Mouse (Mus musculus): ENCODE results near the gene Zcchc24. TPM values are rescaled to one million over a fixed set of nuclear protein-coding genes. Genes with fewer than 3 reads are reported as not detected.

The Zcchc24 gene
- polyA plus RNA-seq, 1 experiment from 2014 or later = 6.6 TPM

DNA sequence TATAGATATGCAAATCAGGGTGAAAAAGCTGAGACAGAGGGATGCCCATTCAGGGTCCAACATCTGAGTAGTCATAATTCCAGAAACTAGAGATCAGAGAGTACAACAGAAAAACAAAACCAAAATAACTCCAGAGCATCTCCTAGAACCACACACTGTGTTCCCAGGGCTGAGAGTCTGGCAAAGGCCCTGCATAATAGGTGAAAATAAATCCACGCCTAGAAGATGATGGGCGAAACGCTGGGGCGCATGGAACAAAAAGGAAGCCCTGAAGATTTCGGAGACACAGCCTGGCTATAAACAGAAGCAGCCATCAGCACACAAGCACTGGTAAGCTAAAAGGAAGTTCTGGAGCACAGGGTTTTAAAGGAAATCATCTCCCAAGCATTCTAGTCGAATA, 26.2 kb upstream of the Zcchc24 start:
- H3K4me3 ChIP-seq = no peak overlapping the region
- H3K4me1 ChIP-seq = peaks cover 2% of the 10 kb centered on the region; the same call in 1 of the 2 replicates
- H3K27ac ChIP-seq = no peak overlapping the region
- 0 out of 2 replicates have a peak, but pooled peaks cover 5% of the 10 kb centered on the region for H3K27me3 ChIP-seq
- 78% methylated on average over 6 of the region's 6 CpGs for WGBS
- no peak for ATAC-seq
- H3K36me3 ChIP-seq (ENCODE audit: poor library complexity, severe bottlenecking) = no peaks in the 10 kb centered on the region
- no peaks in the 10 kb centered on the region for H3K9me3 ChIP-seq (replicated peaks)
- H3K9ac ChIP-seq = no peak overlapping the region
- no peak overlapping the region for H3K4me2 ChIP-seq

DNA sequence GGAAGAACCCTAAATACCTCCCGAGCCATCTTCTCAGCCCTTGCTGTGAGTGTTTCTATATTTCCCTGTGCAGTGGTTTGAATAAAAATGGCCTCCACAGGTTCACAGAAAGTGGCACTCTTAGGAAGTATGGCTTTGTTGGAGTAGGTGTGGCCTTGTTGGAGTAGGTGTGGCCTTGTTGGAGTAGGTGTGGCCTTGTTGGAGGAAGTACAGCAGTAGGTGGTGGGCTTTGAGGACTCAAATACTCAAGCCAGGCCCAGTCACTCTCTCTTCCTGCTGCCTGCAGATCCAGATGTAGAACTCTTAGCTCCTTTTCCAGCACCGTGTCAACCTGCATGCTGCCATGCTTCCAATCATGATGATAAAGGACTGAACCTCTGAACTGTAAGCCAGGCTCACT, 25.5 kb upstream of the Zcchc24 start:
- Histone ChIP-seq H3K36me3 (ENCODE audit: poor library complexity, severe bottlenecking) (no peaks in the 10 kb centered on the region), H3K4me2 (no peak overlapping the region)
- ATAC-seq = no peak

DNA sequence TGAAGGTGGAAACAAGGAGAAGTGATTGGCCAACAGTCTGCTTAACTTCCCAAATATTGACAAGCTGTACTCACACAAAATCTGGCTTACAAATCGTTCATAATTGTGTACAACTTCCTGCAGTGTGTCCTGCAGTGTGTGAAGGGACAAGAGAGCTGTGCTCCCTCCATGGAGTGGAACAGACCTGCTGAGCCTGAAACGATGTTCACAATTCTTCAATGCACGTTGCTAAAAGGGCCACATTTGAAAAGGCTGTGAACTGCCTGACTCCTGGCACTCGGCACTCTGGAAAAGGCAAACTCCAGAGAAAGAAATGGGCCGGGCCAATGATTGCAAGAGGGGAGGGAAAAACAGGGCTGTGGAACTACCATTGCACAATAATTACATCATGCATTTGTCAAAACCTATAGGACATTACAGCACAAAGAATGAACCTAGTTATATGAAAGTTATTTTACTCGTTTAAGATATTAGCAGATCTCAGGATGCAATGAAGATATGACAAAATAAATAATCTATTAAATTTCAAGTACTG, 22.0 kb upstream of the Zcchc24 start:
- Histone ChIP-seq H3K4me2 (no peak overlapping the region), H3K9ac (no peak overlapping the region), H3K27ac (no peak overlapping the region), H3K4me1 (peaks cover 1% of the 10 kb centered on the region; the same call in 1 of the 2 replicates), H3K27me3 (no peaks in the 10 kb centered on the region), H3K4me3 (no peak overlapping the region), H3K9me3 (replicated peaks) (no peaks in the 10 kb centered on the region), H3K36me3 (ENCODE audit: poor library complexity, severe bottlenecking) (no peaks in the 10 kb centered on the region)
- no peak for ATAC-seq
- 45% methylated on average over 6 of the region's 6 CpGs for WGBS

More for the DNA sequence above, 25.5 kb upstream of the Zcchc24 start:
- peaks cover 2% of the 10 kb centered on the region; the same call in 1 of the 2 replicates for H3K4me1 ChIP-seq
- H3K9me3 ChIP-seq (replicated peaks) = no peaks in the 10 kb centered on the region
- WGBS = 96% methylated on average over 2 of the region's 2 CpGs
- no peak overlapping the region for H3K9ac ChIP-seq
- H3K4me3 ChIP-seq = no peak overlapping the region
- H3K27ac ChIP-seq = no peak overlapping the region
- H3K27me3 ChIP-seq = 0 out of 2 replicates have a peak, but pooled peaks cover 2% of the 10 kb centered on the region

DNA sequence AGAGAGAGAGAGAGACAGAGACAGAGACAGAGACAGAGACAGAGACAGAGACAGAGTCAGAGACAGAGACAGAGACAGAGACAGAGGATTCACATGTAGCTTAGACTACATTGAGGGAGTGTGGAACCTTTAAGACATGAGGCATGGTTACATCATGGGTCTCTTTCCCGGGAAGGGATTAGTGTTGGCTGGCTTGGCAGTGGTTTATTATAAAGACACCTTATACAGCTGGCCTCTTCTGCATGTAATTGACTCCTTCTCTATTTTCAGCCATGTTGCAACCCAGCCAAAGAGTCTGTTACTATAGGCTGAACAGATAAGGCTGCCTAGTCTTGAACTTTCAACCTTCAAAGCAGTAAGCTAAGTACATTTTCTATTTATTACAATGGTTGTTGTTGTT, 21.1 kb upstream of the Zcchc24 start:
- Histone ChIP-seq H3K4me3 (no peak overlapping the region), H3K4me1 (no peaks in the 10 kb centered on the region), H3K27me3 (no peaks in the 10 kb centered on the region), H3K4me2 (no peak overlapping the region), H3K27ac (no peak overlapping the region), H3K9me3 (replicated peaks) (no peaks in the 10 kb centered on the region), H3K36me3 (ENCODE audit: poor library complexity, severe bottlenecking) (no peaks in the 10 kb centered on the region), H3K9ac (no peak overlapping the region)
- 50% methylated on average over 1 of the region's 1 CpGs for WGBS
- no peak for ATAC-seq

DNA sequence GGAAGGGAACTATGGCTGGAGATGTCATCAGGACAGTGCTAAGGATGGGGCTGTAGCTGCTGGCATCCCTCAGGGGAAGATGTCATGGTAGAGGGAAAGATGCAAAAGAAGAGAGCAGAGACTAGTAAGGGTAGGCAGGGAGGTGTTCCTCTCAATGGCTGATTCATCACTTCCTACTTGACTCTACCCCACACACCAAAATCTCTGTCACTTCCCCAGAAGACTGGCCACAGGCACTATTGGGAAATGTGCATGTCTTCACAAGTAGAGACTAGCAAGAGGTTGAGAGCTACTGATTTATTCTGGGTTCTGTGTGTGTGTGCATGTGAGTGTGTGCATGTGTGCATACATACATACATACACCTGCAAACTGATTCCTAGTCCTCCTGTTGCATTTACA, 20.4 kb upstream of the Zcchc24 start:
- Histone ChIP-seq H3K4me1 (no peaks in the 10 kb centered on the region), H3K9me3 (replicated peaks) (no peaks in the 10 kb centered on the region), H3K4me3 (no peak overlapping the region), H3K27ac (no peak overlapping the region), H3K27me3 (no peaks in the 10 kb centered on the region), H3K4me2 (no peak overlapping the region), H3K36me3 (ENCODE audit: poor library complexity, severe bottlenecking) (no peaks in the 10 kb centered on the region), H3K9ac (no peak overlapping the region)
- no peak for ATAC-seq

DNA sequence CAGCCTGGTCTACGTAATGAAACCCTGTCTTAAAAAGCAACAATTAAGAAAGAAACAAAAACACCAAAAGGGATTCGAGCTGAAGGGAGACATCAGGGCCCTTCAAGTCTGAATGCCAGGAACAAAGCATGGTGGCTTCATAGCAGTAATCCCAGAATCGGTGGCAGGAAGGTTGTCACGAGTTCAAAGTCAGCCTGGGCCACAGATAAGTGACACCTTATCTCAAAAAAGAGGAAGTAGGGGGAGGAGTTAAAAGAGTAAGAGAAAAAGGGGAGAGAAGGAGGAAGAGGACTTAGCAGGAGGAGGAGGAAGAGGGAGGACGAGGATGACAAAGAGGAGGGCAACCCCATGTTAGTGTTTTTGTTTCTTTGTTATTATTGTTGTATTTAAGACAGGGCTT, 19.4 kb upstream of the Zcchc24 start:
- Histone ChIP-seq H3K4me3 (no peak overlapping the region), H3K9me3 (replicated peaks) (no peaks in the 10 kb centered on the region), H3K4me2 (no peak overlapping the region), H3K9ac (no peak overlapping the region), H3K27ac (no peak overlapping the region), H3K4me1 (no peaks in the 10 kb centered on the region), H3K36me3 (ENCODE audit: poor library complexity, severe bottlenecking) (no peaks in the 10 kb centered on the region), H3K27me3 (no peaks in the 10 kb centered on the region)
- WGBS = 69% methylated on average over 5 of the region's 5 CpGs
- no peak for ATAC-seq

DNA sequence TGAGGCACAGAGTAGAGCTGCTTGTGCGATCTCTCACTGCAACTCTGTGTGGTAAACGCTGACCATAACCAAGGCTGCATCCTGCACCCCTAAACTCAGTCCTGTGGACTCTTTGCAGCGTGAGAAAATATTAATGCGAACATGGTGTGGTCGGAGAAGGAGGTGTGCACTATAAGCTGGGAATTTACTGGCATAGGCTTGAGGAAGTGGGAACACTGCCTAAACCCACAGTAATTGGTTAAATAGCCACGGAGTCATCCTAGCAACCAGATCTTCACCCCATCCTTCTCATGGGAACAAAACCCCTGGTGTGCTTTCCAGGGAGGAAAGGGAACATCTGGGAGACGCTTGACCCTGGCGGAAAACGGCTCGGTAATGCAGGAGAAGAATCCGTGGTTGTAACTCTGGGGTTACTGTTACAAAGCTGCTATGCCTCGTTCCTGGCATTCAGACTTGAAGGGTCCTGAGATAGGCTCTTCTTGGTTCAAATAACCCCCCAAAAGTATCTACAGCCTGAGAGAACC, 18.6 kb upstream of the Zcchc24 start:
- Histone ChIP-seq H3K27ac (no peak overlapping the region), H3K36me3 (ENCODE audit: poor library complexity, severe bottlenecking) (no peaks in the 10 kb centered on the region), H3K4me3 (no peak overlapping the region), H3K4me2 (no peak overlapping the region), H3K9me3 (replicated peaks) (no peaks in the 10 kb centered on the region), H3K9ac (no peak overlapping the region), H3K27me3 (no peaks in the 10 kb centered on the region), H3K4me1 (no peaks in the 10 kb centered on the region)
- 80% methylated on average over 12 of the region's 12 CpGs for WGBS
- ATAC-seq = no peak

DNA sequence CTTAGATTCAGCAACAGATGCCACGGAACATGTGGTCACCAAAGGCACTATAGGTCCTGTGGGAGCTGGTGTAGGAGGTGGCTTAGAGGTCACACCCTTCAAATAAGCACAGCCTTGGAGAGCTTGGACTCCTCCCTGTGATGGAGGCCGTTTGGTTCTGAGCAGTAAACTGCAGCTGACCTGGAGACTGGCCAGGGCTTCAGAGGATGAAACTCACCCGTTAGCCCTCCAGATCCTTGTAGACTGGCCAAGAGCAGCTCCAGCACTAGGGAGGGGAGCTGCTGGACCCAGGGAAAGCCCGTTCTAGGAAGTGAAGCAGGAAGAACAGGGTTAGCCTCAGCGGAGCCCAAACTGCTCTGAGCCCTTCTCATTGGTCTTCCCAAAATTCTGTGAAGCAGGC, 18.1 kb upstream of the Zcchc24 start:
- Histone ChIP-seq H3K4me3 (no peak overlapping the region), H3K9me3 (replicated peaks) (no peaks in the 10 kb centered on the region), H3K27ac (no peak overlapping the region), H3K4me1 (no peaks in the 10 kb centered on the region), H3K4me2 (no peak overlapping the region), H3K27me3 (no peaks in the 10 kb centered on the region), H3K9ac (no peak overlapping the region), H3K36me3 (ENCODE audit: poor library complexity, severe bottlenecking) (no peaks in the 10 kb centered on the region)
- ATAC-seq = no peak
- 63% methylated on average over 5 of the region's 5 CpGs for WGBS

DNA sequence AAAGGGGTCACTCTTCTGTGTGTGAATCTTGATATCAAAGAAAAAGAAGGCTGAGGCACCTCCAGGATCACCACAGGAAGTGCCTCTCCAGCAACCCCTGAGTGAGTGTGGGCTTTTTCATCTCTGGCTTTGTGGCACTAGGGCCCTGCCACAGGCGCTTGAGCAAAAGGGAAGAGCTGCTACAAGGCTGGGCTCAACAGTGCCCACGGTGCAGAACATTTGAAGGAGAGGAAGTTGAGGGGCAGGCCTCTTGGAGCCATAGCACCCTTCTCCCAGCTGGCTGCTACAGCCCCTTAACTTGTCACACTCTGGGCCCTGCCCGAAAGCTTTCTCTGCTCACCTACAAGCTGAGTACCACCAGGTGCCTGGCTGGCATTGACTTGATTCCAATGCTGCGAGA, 16.4 kb upstream of the Zcchc24 start:
- Histone ChIP-seq H3K27me3 (no peaks in the 10 kb centered on the region), H3K36me3 (ENCODE audit: poor library complexity, severe bottlenecking) (no peaks in the 10 kb centered on the region), H3K4me1 (no peaks in the 10 kb centered on the region), H3K4me3 (no peak overlapping the region), H3K4me2 (no peak overlapping the region), H3K9me3 (replicated peaks) (no peaks in the 10 kb centered on the region), H3K27ac (no peak overlapping the region), H3K9ac (no peak overlapping the region)
- 98% methylated on average over 4 of the region's 4 CpGs for WGBS
- ATAC-seq = no peak

DNA sequence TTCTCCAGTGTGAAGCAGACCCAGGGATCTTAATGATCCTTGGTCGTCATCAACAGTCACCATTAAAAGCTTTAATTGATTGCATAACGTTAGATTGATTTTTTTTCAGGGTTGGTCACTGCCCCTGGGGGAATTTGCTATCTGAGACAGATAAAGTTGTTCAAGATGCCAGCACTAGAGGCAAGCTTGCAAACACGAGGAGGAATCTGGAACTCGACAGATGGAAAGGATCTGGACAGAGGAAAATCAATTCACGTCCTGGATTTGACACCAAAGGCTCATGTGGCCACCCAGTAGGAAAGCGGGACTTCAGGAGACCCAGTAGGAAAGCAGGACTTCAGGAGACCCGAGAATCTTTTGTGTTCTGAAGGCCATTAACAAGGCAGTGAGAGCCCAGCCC, 14.4 kb upstream of the Zcchc24 start:
- no peak for ATAC-seq
- no peaks in the 10 kb centered on the region for H3K4me1 ChIP-seq
- no peaks in the 10 kb centered on the region for H3K9me3 ChIP-seq (replicated peaks)
- H3K4me3 ChIP-seq = no peak overlapping the region
- 68% methylated on average over 7 of the region's 7 CpGs for WGBS
- no peak overlapping the region for H3K9ac ChIP-seq
- no peak overlapping the region for H3K27ac ChIP-seq
- no peaks in the 10 kb centered on the region for H3K36me3 ChIP-seq (ENCODE audit: poor library complexity, severe bottlenecking)
- no peak overlapping the region for H3K4me2 ChIP-seq
- no peaks in the 10 kb centered on the region for H3K27me3 ChIP-seq

DNA sequence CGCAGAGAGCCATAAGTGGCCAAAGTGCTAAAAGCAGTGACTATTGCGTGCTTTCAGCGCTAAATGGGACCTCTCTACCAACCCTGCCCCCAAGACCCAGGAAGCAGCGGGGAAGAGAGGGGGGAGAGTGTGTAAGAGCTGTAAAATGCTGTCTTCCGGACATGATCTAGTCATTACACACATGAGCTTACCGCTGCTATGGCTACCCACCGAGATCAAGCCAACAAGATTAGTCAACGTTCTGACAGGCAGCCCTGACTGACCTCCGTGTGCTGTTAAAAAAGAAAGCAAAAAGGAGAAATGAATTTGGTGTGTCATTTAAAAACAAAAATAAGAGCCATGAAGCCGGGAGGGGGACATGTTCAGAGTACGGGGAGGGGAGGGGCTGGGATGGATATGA, 11.8 kb upstream of the Zcchc24 start:
- H3K4me2 ChIP-seq = no peak overlapping the region
- H3K9me3 ChIP-seq (replicated peaks) = no peaks in the 10 kb centered on the region
- no peaks in the 10 kb centered on the region for H3K4me1 ChIP-seq
- H3K9ac ChIP-seq = no peak overlapping the region
- 83% methylated on average over 11 of the region's 11 CpGs for WGBS
- no peak overlapping the region for H3K4me3 ChIP-seq
- no peak overlapping the region for H3K27ac ChIP-seq
- H3K36me3 ChIP-seq (ENCODE audit: poor library complexity, severe bottlenecking) = no peaks in the 10 kb centered on the region
- ATAC-seq = no peak
- no peaks in the 10 kb centered on the region for H3K27me3 ChIP-seq

DNA sequence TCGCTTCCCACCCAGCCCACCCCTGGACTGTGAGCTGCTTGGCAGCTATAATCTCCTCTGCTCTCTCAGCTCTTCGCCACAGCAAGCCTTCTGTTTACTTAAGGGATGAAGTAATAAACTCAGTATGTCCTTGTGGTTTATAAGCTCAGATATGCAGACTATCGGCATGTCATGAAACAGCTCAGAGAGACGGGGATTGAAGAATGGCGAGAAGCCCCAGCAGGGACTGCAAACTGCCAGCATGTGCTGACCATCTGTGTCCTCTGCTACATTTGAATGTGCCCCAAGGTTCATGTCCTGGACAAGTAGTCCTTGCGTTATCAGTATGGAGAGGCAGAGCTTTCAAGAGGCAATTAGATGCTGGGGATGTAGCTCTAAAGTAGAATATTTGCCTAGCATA, 7.5 kb upstream of the Zcchc24 start:
- Histone ChIP-seq H3K4me3 (no peak overlapping the region), H3K27ac (no peak overlapping the region), H3K4me2 (no peak overlapping the region), H3K36me3 (ENCODE audit: poor library complexity, severe bottlenecking) (no peaks in the 10 kb centered on the region), H3K9me3 (replicated peaks) (no peaks in the 10 kb centered on the region), H3K9ac (no peak overlapping the region), H3K27me3 (no peaks in the 10 kb centered on the region), H3K4me1 (no peaks in the 10 kb centered on the region)
- WGBS = 90% methylated on average over 6 of the region's 6 CpGs
- ATAC-seq = no peak

DNA sequence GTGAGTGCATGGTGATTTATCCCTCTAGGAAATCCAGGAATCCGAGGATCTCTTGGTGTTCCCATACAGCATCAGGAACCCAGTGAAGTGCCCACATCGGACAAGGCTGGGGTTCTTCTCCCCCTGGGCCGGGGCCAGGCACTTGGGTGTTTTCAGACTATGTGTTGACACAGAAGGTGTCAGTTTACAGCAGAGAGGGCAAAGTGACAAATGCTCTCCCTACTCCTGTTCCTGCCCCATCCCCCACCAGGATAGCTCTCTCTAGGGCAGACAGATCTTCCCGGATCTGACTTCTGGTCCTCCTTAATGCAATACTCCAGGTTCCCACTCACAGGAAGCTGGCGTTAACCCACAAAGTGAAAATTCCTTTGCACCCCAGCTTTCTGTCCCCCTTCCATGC, 5.3 kb upstream of the Zcchc24 start:
- WGBS = 50% methylated on average over 5 of the region's 5 CpGs
- Histone ChIP-seq H3K4me1 (peaks cover 6% of the 10 kb centered on the region; the same call in 1 of the 2 replicates), H3K9me3 (replicated peaks) (no peaks in the 10 kb centered on the region), H3K9ac (no peak overlapping the region), H3K27ac (no peak overlapping the region), H3K27me3 (no peaks in the 10 kb centered on the region), H3K36me3 (ENCODE audit: poor library complexity, severe bottlenecking) (no peaks in the 10 kb centered on the region), H3K4me3 (no peak overlapping the region), H3K4me2 (no peak overlapping the region)
- ATAC-seq = no peak
